Mouse (Mus musculus) left cerebral cortex, postnatal 25 days (tissue): ENCODE results near the gene Uba3. TPM values are rescaled to one million over a fixed set of nuclear protein-coding genes. Genes with fewer than 3 reads are reported as not detected.

Experiments used
- DNase-seq, 2 experiments: peaks; one replicate each; pipeline ENCODE4 v3.0.0; 2022; ENCODE audit warnings: low spot score in 2 of 2, mixed read lengths in 1 of 2
- intact Hi-C: fragments of 180-260 bp; cut with DNase I; formaldehyde crosslinking; loops from one replicate; pipeline ENCODE4 v1.15.1; 2025
- total RNA-seq, 2 experiments: library from RNA; stranded (reverse); gene quantifications; 2 replicates each; pipeline ENCODE4 v1.2.3; 2021

Gene Uba3
- total RNA-seq, 2 experiments from 2014 or later, result 68.6 to 75.2 TPM

DNA sequence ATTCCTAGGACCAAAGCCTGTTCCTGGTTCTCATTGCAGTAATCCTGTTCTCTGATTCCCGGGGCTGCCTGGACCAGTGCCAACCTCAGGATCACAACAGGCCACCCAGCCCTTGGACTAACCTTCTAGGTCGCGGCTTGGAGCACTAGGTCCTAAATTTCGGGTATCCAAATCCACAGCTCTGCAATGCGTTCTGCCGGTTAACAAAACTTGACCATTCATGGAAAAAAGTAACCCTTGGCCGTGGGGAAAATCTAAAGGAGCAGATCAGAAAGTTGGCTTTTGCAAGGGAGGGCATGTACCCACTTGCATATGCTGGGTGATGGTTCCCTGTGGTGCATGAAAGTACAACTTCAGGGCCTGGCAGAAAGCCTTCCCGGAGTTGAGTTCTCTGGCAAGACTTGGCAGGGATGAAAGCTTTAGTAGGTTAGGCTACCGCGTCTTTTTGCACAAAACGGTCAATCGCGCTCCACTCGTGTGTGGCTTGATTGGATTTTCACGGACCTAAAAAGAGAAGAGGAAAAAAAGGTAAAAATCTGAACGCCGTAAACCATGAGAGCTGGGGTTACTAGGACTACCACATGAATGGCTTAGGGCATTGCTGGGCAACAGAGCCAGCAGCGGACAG lies 57.6 kb downstream of the Uba3 start:
- intact Hi-C loops, result loop anchor here (10.0 kb wide), 1 partner anchor 377 kb away; no protein-coding TSS in a partner anchor
- DNase-seq, result peak in 1 of 2 experiments; percentile 44

- no peak for DNase-seq
- intact Hi-C loops, result loop anchor here (10.0 kb wide), 1 partner anchor 380 kb away; no protein-coding TSS in a partner anchor
These were observed 60.3 kb downstream of the Uba3 start for GRCm38 (mm10) chr6:97145156-97145555.

GRCm38 (mm10) chr6:97144359-97144758 lies 61.1 kb downstream of the Uba3 start:
- intact Hi-C loops, result loop anchor here (10.0 kb wide), 1 partner anchor 380 kb away; no protein-coding TSS in a partner anchor
- peak in 1 of 2 experiments; percentile 29 for DNase-seq

GRCm38 (mm10) chr6:97142611-97143010 lies 62.8 kb downstream of the Uba3 start:
- intact Hi-C loops, result loop anchor here (10.0 kb wide), 1 partner anchor 382 kb away; no protein-coding TSS in a partner anchor
- DNase-seq, result no peak

- intact Hi-C loops, result loop anchor here (10.0 kb wide), 1 partner anchor 383 kb away; no protein-coding TSS in a partner anchor
These were observed 63.6 kb downstream of the Uba3 start for GRCm38 (mm10) chr6:97141811-97142210.

More at GRCm38 (mm10) chr6:97141811-97142210, 63.6 kb downstream of the Uba3 start:
- DNase-seq, result no peak

Other genes starting within 250 kb of the Uba3 start
- under 1 TPM; 0.73 to 0.85 TPM for gene Fam19a4, start 145.2 kb downstream of the Uba3 start, total RNA-seq
- gene Eogt, start 56.5 kb downstream of the Uba3 start, total RNA-seq, result 10 to 100 TPM; 25.8 to 34.5 TPM
- 10 to 100 TPM; 50.0 to 54.9 TPM for gene Tmf1, start 26.5 kb downstream of the Uba3 start, total RNA-seq
- 100 to 1,000 TPM; 199 to 212 TPM for gene Arl6ip5, start 5.0 kb upstream of the Uba3 start, total RNA-seq
- not detected for gene Lmod3, start 47.1 kb upstream of the Uba3 start, total RNA-seq